8 mouse cellular contexts compared by ENCODE assay signal in the genomic region with DNA sequence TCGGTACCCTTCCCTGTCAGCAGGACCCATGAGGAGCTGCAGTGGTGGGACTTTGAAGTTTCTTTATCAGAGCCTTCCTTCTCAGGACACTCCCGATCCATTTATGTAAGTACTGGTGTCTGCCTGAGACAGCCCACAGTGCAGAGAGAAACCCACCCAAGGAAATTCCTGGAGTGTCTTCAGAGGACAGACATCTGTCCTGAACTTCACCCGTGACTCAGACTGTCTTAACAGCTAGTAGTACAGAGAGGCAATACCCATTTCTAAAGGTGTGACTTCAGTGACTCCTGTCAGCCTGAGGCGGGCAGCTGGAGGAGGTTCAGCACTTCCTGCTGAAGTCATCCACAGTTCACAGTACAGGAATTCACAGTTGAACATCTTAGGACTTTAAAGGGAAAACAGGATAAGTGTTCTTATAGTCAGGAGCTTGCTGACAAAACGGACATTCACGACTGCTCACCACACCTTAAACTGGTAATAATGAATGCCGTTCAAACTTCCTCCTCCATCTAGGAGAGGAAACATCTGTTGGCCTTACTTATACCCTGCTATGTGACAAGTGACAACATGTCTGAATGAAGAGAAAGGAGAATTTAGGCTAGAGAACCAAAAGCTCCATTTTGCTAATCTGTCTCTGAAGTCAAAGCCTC. TPM values are rescaled to one million over a fixed set of nuclear protein-coding genes. Genes with fewer than 3 reads are reported as not detected.
DNase-seq lines count a peak whose midpoint lies in the region; ATAC-seq and TF ChIP-seq lines count a peak whose summit lies in the region.

No protein-coding gene starts in this region.

- peak overlapping the region; percentile 46; the same call in 1 of the 2 replicates for H3K27ac ChIP-seq in kidney, adult 2 months (ENCODE audit: insufficient read depth, low read depth, low read length)

- H3K4me1 ChIP-seq in G1E (ENCODE audit: insufficient read depth, low read depth, low read length), result peaks cover 31% of the 10 kb centered on the region
- no peaks in the 10 kb centered on the region for H3K4me1 ChIP-seq in kidney, adult 2 months (ENCODE audit: control insufficient read depth, insufficient read depth, low read length)

- TF ChIP-seq CTCF in G1E (IDR thresholded peaks at IDR 0.05; ENCODE audit: low read depth, low read length), result no peak
- TF ChIP-seq CTCF in kidney, adult 2 months (conservative IDR thresholded peaks at IDR 0.05; ENCODE audit: insufficient read depth, insufficient read length, low read depth, low read length), result no peak

- no peak overlapping the region for H3K4me3 ChIP-seq in G1E (ENCODE audit: low read depth, low read length)
- no peak overlapping the region for H3K4me3 ChIP-seq in kidney, adult 2 months (ENCODE audit: insufficient read depth, low read depth, low read length)

- peak; percentile 12; the same call in 1 of the 2 replicates for ATAC-seq in G1E (ENCODE audit: extremely low read depth, insufficient number of reproducible peaks, low FRiP score, poor library complexity, severe bottlenecking)
- ATAC-seq in erythroblast, adult 5-6 weeks (replicated peaks; ENCODE audit: low FRiP score, poor library complexity, severe bottlenecking), result 0 out of 2 replicates have a peak, but pooled peaks have one; percentile 22

- DNase-seq in G1E (ENCODE audit: low spot score), result no peak
- peak; percentile 43 for DNase-seq in kidney, adult 2 months
- peak; percentile 34 for DNase-seq in lung, postnatal 25 days (ENCODE audit: low spot score)
- no peak for DNase-seq in cerebellum, postnatal 25 days
- no peak for DNase-seq in retina, embryonic 14.5 days (ENCODE audit: low spot score)
- no peak for DNase-seq in cerebellum, adult 8-10 months
- DNase-seq in left cerebral cortex, postnatal 4 days, result no peak

- no peaks in the 10 kb centered on the region for H3K36me3 ChIP-seq in G1E (replicated peaks)
- H3K36me3 ChIP-seq in kidney, adult 2 months (ENCODE audit: control insufficient read depth, insufficient read depth, low read length), result no peaks in the 10 kb centered on the region

- WGBS in kidney, adult 2 months, result 50% methylated on average over 7 of the region's 7 CpGs

- H3K27me3 ChIP-seq in G1E (ENCODE audit: insufficient read depth, low read length), result no peaks in the 10 kb centered on the region; the same call in 1 of the 2 replicates
- H3K27me3 ChIP-seq in kidney, adult 2 months (replicated peaks; ENCODE audit: control insufficient read depth, insufficient read depth, low read length), result no peaks in the 10 kb centered on the region

- TF ChIP-seq POLR2A in kidney, adult 2 months (IDR thresholded peaks at IDR 0.05; ENCODE audit: low read depth, low read length), result no peak

- intact Hi-C loops in left cerebral cortex, postnatal 4 days (cut with DNase I), result no loop called here

- no peaks in the 10 kb centered on the region for H3K9me3 ChIP-seq in G1E (replicated peaks)

RNA-seq across cellular contexts. Expression of a gene that starts 35.5 kb away (rescaled TPM):
- 82.1 and 86.6 TPM in 2 replicates for total RNA-seq in G1E (2014; fragmentation: Nextera tagmentation)
- total RNA-seq in G1E (2017), result 21.3 TPM in 2 replicates
- 32.7 and 39.4 TPM in 2 replicates for polyA plus RNA-seq in G1E (2012)
- 8.5 and 21.9 TPM in 2 replicates for total RNA-seq in erythroblast, adult 5-6 weeks (2015; ENCODE audit: low replicate concordance)
- total RNA-seq in erythroblast, adult 5-6 weeks (2017; ENCODE audit: low replicate concordance), result 6.8 and 9.5 TPM in 2 replicates
- 4.0 and 4.4 TPM in 2 replicates for polyA plus RNA-seq in kidney, adult 2 months (2012; rRNA removed)
- total RNA-seq in left cerebral cortex, postnatal 4 days (2021), result 1 to 10 TPM; 4.5 to 4.8 TPM

Comparison
In these comparisons a context has a peak if more than half of its experiments do, and no peak if none do; other contexts are left out.
1. DNase-seq: peak in kidney, adult 2 months (single experiment) and lung, postnatal 25 days (single experiment); none in G1E (single experiment), cerebellum, postnatal 25 days (0 of 2), retina, embryonic 14.5 days (single experiment), cerebellum, adult 8-10 months (single experiment) and left cerebral cortex, postnatal 4 days (single experiment).